Comparison of ENCODE assay signal across 9 mouse cellular contexts in genomic region chr4:130533975-130534374, GRCm38 (mm10). TPM values are rescaled to one million over a fixed set of nuclear protein-coding genes. Genes with fewer than 3 reads are reported as not detected.
DNase-seq lines count a peak whose midpoint lies in the region; ATAC-seq and TF ChIP-seq lines count a peak whose summit lies in the region.
"Had no signal": no experiment of that assay in that cellular context is flagged by ENCODE, and none has a peak within 500 bp of the region (broad histone marks: within the 10 kb centered on the region; RNA-seq: fewer than 3 reads in every experiment).

No protein-coding gene starts in this region.

- no peak overlapping the region for H3K9ac ChIP-seq in intestine, embryonic 14.5 days (ENCODE audit: low read length)
- H3K9ac ChIP-seq in midbrain, embryonic 13.5 days (replicated peaks), result no peak overlapping the region

- no peaks in the 10 kb centered on the region for H3K27me3 ChIP-seq in intestine, embryonic 14.5 days (replicated peaks; ENCODE audit: control insufficient read depth, insufficient read depth, low read length)
- H3K27me3 ChIP-seq in midbrain, embryonic 13.5 days, result no peaks in the 10 kb centered on the region
- no peaks in the 10 kb centered on the region for H3K27me3 ChIP-seq in small intestine, adult 2 months (ENCODE audit: control insufficient read depth, insufficient read depth, low read length)

- no peak overlapping the region for H3K4me2 ChIP-seq in intestine, embryonic 14.5 days (ENCODE audit: low read length)
- no peak overlapping the region for H3K4me2 ChIP-seq in midbrain, embryonic 13.5 days (replicated peaks)

- peak; percentile 90; the same call in 1 of the 2 replicates for TF ChIP-seq CTCF in small intestine, adult 2 months (IDR thresholded peaks at IDR 0.05; ENCODE audit: extremely low read depth, insufficient read length, insufficient replicate concordance, low read depth, low read length)

- ATAC-seq in intestine, embryonic 14.5 days (replicated peaks; ENCODE audit: low FRiP score, low TSS enrichment, low read depth), result 0 out of 2 replicates have a peak, but pooled peaks have one; percentile 36
- peak; percentile 51 for ATAC-seq in midbrain, embryonic 13.5 days
- no peak for ATAC-seq in inflammation-experienced regulatory T-cells, adult 6 months

- H3K27ac ChIP-seq in intestine, embryonic 14.5 days (ENCODE audit: low read depth), result no peak overlapping the region
- H3K27ac ChIP-seq in midbrain, embryonic 13.5 days, result no peak overlapping the region
- H3K27ac ChIP-seq in small intestine, adult 2 months (ENCODE audit: insufficient read depth, low read depth, low read length), result no peak overlapping the region

- H3K4me3 ChIP-seq in intestine, embryonic 14.5 days (ENCODE audit: low read depth, low read length), result no peak overlapping the region
- H3K4me3 ChIP-seq in midbrain, embryonic 13.5 days (replicated peaks), result no peak overlapping the region
- H3K4me3 ChIP-seq in small intestine, adult 2 months (ENCODE audit: low read depth, low read length), result no peak overlapping the region
- H3K4me3 ChIP-seq: megakaryocyte, embryonic 14.5 days had no signal

- H3K9me3 ChIP-seq in intestine, embryonic 14.5 days (ENCODE audit: control insufficient read depth, low read length), result no peaks in the 10 kb centered on the region
- no peaks in the 10 kb centered on the region for H3K9me3 ChIP-seq in midbrain, embryonic 13.5 days

- H3K4me1 ChIP-seq in intestine, embryonic 14.5 days (replicated peaks; ENCODE audit: control insufficient read depth, insufficient read depth, low read length), result no peaks in the 10 kb centered on the region
- peaks cover 11% of the 10 kb centered on the region for H3K4me1 ChIP-seq in midbrain, embryonic 13.5 days (replicated peaks)
- peaks cover 3% of the 10 kb centered on the region for H3K4me1 ChIP-seq in small intestine, adult 2 months (ENCODE audit: control insufficient read depth, insufficient read depth, insufficient read length, low read length)

- intact Hi-C loops in left cerebral cortex, postnatal 14 days (cut with DNase I), result loop anchor here (1.0 kb wide), 1 partner anchor 40 kb away; the partner anchor contains the start of gene Nkain1

- peak; percentile 90 for DNase-seq in ZHBTc4 (ENCODE audit: low read depth, low spot score)
- DNase-seq in cerebellum, postnatal 14 days, result peak; percentile 96 to 97
- peak; percentile 81 to 93 for DNase-seq in frontal cortex, postnatal 14 days (ENCODE audit: low spot score in 2 of 2)
- DNase-seq in intestine, embryonic 14.5 days (ENCODE audit: low spot score), result peak; percentile 99
- peak; percentile 90 to 94 for DNase-seq in left cerebral cortex, postnatal 14 days (ENCODE audit: low spot score in 2 of 2)

- TF ChIP-seq POLR2A in small intestine, adult 2 months (IDR thresholded peaks at IDR 0.05; ENCODE audit: low read depth, low read length), result no peak

- WGBS in intestine, embryonic 14.5 days, result 32% methylated on average over 4 of the region's 4 CpGs
- WGBS in midbrain, embryonic 13.5 days, result 37% methylated on average over 4 of the region's 4 CpGs
- WGBS in small intestine, adult 2 months, result 40% methylated on average over 4 of the region's 4 CpGs

- H3K36me3 ChIP-seq in intestine, embryonic 14.5 days (ENCODE audit: control insufficient read depth, insufficient read depth, low read length), result peaks cover 5% of the 10 kb centered on the region; the same call in 1 of the 2 replicates
- H3K36me3 ChIP-seq in midbrain, embryonic 13.5 days, result peaks cover 65% of the 10 kb centered on the region
- no peaks in the 10 kb centered on the region for H3K36me3 ChIP-seq in small intestine, adult 2 months (ENCODE audit: control insufficient read depth, insufficient read depth, low read length)

RNA-seq across cellular contexts. Expression of gene Nkain1, which starts 40.0 kb away (rescaled TPM):
- 2.5 and 3.1 TPM in 2 replicates for polyA plus RNA-seq in intestine, embryonic 14.5 days (2014; fragmentation: Nextera tagmentation; extraction: Ambion mirVana)
- 10 to 100 TPM; 32.9 to 38.5 TPM for total RNA-seq in left cerebral cortex, postnatal 14 days (2021)
- 8.5 and 14.3 TPM in 2 replicates for polyA plus RNA-seq in midbrain, embryonic 13.5 days (2015; fragmentation: Nextera tagmentation; extraction: Ambion mirVana)
- polyA plus RNA-seq in small intestine, adult 2 months (2012; rRNA removed), result 3.3 and 8.2 TPM in 2 replicates
- not detected for polyA plus RNA-seq in inflammation-experienced regulatory T-cells, adult 6 months (2017; shearing (Covaris generic))
